Mouse (Mus musculus): ENCODE data around the gene Cebpg. TPM values are rescaled to one million over a fixed set of nuclear protein-coding genes. Genes with fewer than 3 reads are reported as not detected.

Gene Cebpg
- 33.7 and 36.3 TPM in 2 replicates for polyA plus RNA-seq (2014; fragmentation: Nextera tagmentation; extraction: Ambion mirVana)

DNA sequence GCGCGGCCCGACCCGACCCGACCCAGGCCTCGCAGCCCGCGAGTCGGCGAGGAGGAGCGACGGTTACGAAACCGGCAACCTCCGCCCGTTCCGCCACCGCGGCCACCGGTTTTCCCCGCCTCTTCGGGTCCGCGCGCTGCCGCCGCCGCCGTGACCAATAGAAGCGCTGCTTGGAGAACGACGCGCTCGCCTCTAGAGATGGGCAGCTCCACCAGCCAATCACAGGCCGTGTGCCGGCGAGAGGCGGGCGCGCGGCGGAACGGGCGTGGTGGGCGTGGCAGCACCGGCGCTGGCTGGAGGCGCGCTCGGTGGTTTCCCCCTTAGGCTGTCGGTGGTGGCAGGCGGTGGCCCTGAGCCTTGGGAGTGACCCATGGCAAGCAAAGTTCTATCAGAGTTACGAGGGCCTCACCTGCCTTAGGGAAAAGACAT is at the start of gene Cebpg:
TSS of gene Cebpg (minus strand) at position 138 of the 429 bp plus-strand sequence.
- WGBS: under 1% methylated on average over 53 of the region's 53 CpGs
- Histone ChIP-seq H3K4me1 (replicated peaks; ENCODE audit: control insufficient read depth, insufficient read depth, low read length) (peaks cover 24% of the 10 kb centered on the region), H3K36me3 (ENCODE audit: control insufficient read depth, insufficient read depth, low read length) (peaks cover 4% of the 10 kb centered on the region; the same call in 1 of the 2 replicates), H3K9me3 (ENCODE audit: control insufficient read depth, low read length) (0 out of 2 replicates have a peak, but pooled peaks cover 2% of the 10 kb centered on the region), H3K4me2 (ENCODE audit: low read length) (peak within 1 kb of the TSS; percentile 87), H3K9ac (ENCODE audit: low read length) (peak within 1 kb of the TSS; percentile 86), H3K27me3 (replicated peaks; ENCODE audit: control insufficient read depth, insufficient read depth, low read length) (no peaks in the 10 kb centered on the region), H3K4me3 (ENCODE audit: low read depth, low read length) (peak within 1 kb of the TSS; percentile 87), H3K27ac (ENCODE audit: low read depth) (peak within 1 kb of the TSS; percentile 80)
- ATAC-seq (replicated peaks; ENCODE audit: low FRiP score, low TSS enrichment, low read depth) (peak; percentile 98), DNase-seq (ENCODE audit: low spot score) (peak; percentile 98)

- 78% methylated on average over 4 of the region's 4 CpGs for WGBS
- Histone ChIP-seq H3K9me3 (ENCODE audit: control insufficient read depth, low read length) (peaks cover 2% of the 10 kb centered on the region; the same call in 1 of the 2 replicates), H3K9ac (ENCODE audit: low read length) (no peak overlapping the region), H3K27me3 (replicated peaks; ENCODE audit: control insufficient read depth, insufficient read depth, low read length) (no peaks in the 10 kb centered on the region), H3K27ac (ENCODE audit: low read depth) (no peak overlapping the region), H3K4me1 (replicated peaks; ENCODE audit: control insufficient read depth, insufficient read depth, low read length) (no peaks in the 10 kb centered on the region), H3K36me3 (ENCODE audit: control insufficient read depth, insufficient read depth, low read length) (no peaks in the 10 kb centered on the region), H3K4me3 (ENCODE audit: low read depth, low read length) (no peak overlapping the region), H3K4me2 (ENCODE audit: low read length) (no peak overlapping the region)
- DNase-seq (ENCODE audit: low spot score) (no peak), ATAC-seq (replicated peaks; ENCODE audit: low FRiP score, low TSS enrichment, low read depth) (no peak)
These were observed 43.2 kb upstream of the Cebpg start for GRCm38 (mm10) chr7:35099528-35099927.

DNA sequence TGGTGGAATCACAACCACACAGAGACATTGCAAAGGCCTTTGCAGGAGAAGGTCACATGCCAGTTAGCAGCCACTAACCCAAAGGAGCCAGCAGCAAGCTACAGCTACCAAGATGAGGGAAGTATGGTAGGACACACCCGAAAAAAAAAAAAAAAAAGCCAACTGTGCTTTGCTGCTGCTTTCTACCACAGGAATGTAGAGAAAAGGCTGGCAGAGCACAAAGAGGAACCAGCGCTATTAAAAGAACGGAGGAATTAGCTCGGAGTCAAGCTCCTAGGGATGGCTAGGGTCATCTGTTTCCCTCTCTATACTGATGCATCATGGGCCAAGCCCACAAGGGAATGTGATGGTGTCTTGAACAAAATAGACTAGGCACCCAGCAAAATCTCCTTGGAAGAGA is 42.4 kb upstream of the Cebpg start:
- Histone ChIP-seq H3K27me3 (replicated peaks; ENCODE audit: control insufficient read depth, insufficient read depth, low read length) (no peaks in the 10 kb centered on the region), H3K4me3 (ENCODE audit: low read depth, low read length) (no peak overlapping the region), H3K4me2 (ENCODE audit: low read length) (no peak overlapping the region), H3K27ac (ENCODE audit: low read depth) (no peak overlapping the region), H3K4me1 (replicated peaks; ENCODE audit: control insufficient read depth, insufficient read depth, low read length) (no peaks in the 10 kb centered on the region), H3K9me3 (ENCODE audit: control insufficient read depth, low read length) (peaks cover 2% of the 10 kb centered on the region; the same call in 1 of the 2 replicates), H3K36me3 (ENCODE audit: control insufficient read depth, insufficient read depth, low read length) (no peaks in the 10 kb centered on the region), H3K9ac (ENCODE audit: low read length) (no peak overlapping the region)
- DNase-seq (ENCODE audit: low spot score) (no peak), ATAC-seq (replicated peaks; ENCODE audit: low FRiP score, low TSS enrichment, low read depth) (no peak)
- WGBS: 79% methylated on average over 4 of the region's 4 CpGs

- 81% methylated on average over 9 of the region's 9 CpGs for WGBS
- ATAC-seq (replicated peaks; ENCODE audit: low FRiP score, low TSS enrichment, low read depth): no peak
- DNase-seq (ENCODE audit: low spot score): no peak
These were observed 38.8 kb upstream of the Cebpg start for GRCm38 (mm10) chr7:35094975-35095678.

DNA sequence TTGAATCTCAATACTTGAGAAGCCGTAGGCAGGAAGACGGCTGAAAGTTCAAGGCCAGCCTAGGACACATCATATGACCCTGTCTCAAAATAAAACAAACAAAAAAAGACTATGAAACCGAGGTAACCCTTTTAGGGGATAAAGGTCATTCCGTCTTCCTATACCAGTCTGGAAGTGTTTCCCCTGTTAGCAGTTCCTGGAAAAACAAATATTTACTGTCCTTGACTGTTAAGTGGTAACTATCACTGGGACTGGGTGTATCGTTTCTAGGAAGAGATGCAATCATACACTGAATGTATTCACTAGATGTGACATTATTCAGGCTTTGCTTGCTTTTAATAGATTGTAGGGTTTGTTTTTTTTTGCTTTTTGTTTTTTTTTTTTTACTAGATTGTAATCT is 34.2 kb upstream of the Cebpg start:
- WGBS: 62% methylated on average over 5 of the region's 5 CpGs
- peaks cover 13% of the 10 kb centered on the region for H3K4me1 ChIP-seq (replicated peaks; ENCODE audit: control insufficient read depth, insufficient read depth, low read length)

More at GRCm38 (mm10) chr7:35094975-35095678, 38.8 kb upstream of the Cebpg start:
- Histone ChIP-seq H3K9me3 (ENCODE audit: control insufficient read depth, low read length) (no peaks in the 10 kb centered on the region), H3K27ac (ENCODE audit: low read depth) (no peak overlapping the region), H3K4me3 (ENCODE audit: low read depth, low read length) (no peak overlapping the region), H3K27me3 (replicated peaks; ENCODE audit: control insufficient read depth, insufficient read depth, low read length) (no peaks in the 10 kb centered on the region), H3K9ac (ENCODE audit: low read length) (no peak overlapping the region), H3K36me3 (ENCODE audit: control insufficient read depth, insufficient read depth, low read length) (no peaks in the 10 kb centered on the region), H3K4me1 (replicated peaks; ENCODE audit: control insufficient read depth, insufficient read depth, low read length) (no peaks in the 10 kb centered on the region), H3K4me2 (ENCODE audit: low read length) (no peak overlapping the region)

GRCm38 (mm10) chr7:35086271-35086861 is 30.0 kb upstream of the Cebpg start:
- Histone ChIP-seq H3K27me3 (replicated peaks; ENCODE audit: control insufficient read depth, insufficient read depth, low read length) (no peaks in the 10 kb centered on the region), H3K9ac (ENCODE audit: low read length) (no peak overlapping the region), H3K9me3 (ENCODE audit: control insufficient read depth, low read length) (no peaks in the 10 kb centered on the region), H3K4me1 (replicated peaks; ENCODE audit: control insufficient read depth, insufficient read depth, low read length) (peaks cover 13% of the 10 kb centered on the region), H3K4me3 (ENCODE audit: low read depth, low read length) (peak overlapping the region; percentile 21), H3K4me2 (ENCODE audit: low read length) (peak overlapping the region; percentile 46), H3K36me3 (ENCODE audit: control insufficient read depth, insufficient read depth, low read length) (no peaks in the 10 kb centered on the region), H3K27ac (ENCODE audit: low read depth) (no peak overlapping the region)
- under 1% methylated on average over 21 of the region's 21 CpGs for WGBS
- DNase-seq (ENCODE audit: low spot score) (peak; percentile 73), ATAC-seq (replicated peaks; ENCODE audit: low FRiP score, low TSS enrichment, low read depth) (peak; percentile 56; the same call in 1 of the 2 replicates)

More for the DNA sequence above, 34.2 kb upstream of the Cebpg start:
- Histone ChIP-seq H3K36me3 (ENCODE audit: control insufficient read depth, insufficient read depth, low read length) (no peaks in the 10 kb centered on the region), H3K4me3 (ENCODE audit: low read depth, low read length) (no peak overlapping the region), H3K27ac (ENCODE audit: low read depth) (no peak overlapping the region), H3K4me2 (ENCODE audit: low read length) (no peak overlapping the region), H3K27me3 (replicated peaks; ENCODE audit: control insufficient read depth, insufficient read depth, low read length) (no peaks in the 10 kb centered on the region), H3K9me3 (ENCODE audit: control insufficient read depth, low read length) (no peaks in the 10 kb centered on the region), H3K9ac (ENCODE audit: low read length) (no peak overlapping the region)
- DNase-seq (ENCODE audit: low spot score) (no peak), ATAC-seq (replicated peaks; ENCODE audit: low FRiP score, low TSS enrichment, low read depth) (no peak)

- H3K36me3 ChIP-seq (ENCODE audit: control insufficient read depth, insufficient read depth, low read length): no peaks in the 10 kb centered on the region
- no peaks in the 10 kb centered on the region for H3K27me3 ChIP-seq (replicated peaks; ENCODE audit: control insufficient read depth, insufficient read depth, low read length)
- H3K9ac ChIP-seq (ENCODE audit: low read length): no peak overlapping the region
- ATAC-seq (replicated peaks; ENCODE audit: low FRiP score, low TSS enrichment, low read depth) (no peak), DNase-seq (ENCODE audit: low spot score) (no peak)
- no peaks in the 10 kb centered on the region for H3K9me3 ChIP-seq (ENCODE audit: control insufficient read depth, low read length)
- H3K27ac ChIP-seq (ENCODE audit: low read depth): no peak overlapping the region
- no peak overlapping the region for H3K4me3 ChIP-seq (ENCODE audit: low read depth, low read length)
- peaks cover 15% of the 10 kb centered on the region for H3K4me1 ChIP-seq (replicated peaks; ENCODE audit: control insufficient read depth, insufficient read depth, low read length)
- no peak overlapping the region for H3K4me2 ChIP-seq (ENCODE audit: low read length)
- WGBS: 63% methylated on average over 12 of the region's 12 CpGs
These were observed 28.4 kb upstream of the Cebpg start for GRCm38 (mm10) chr7:35084565-35085360.

- WGBS: 72% methylated on average over 9 of the region's 9 CpGs
- Histone ChIP-seq H3K36me3 (ENCODE audit: control insufficient read depth, insufficient read depth, low read length) (no peaks in the 10 kb centered on the region), H3K27me3 (replicated peaks; ENCODE audit: control insufficient read depth, insufficient read depth, low read length) (no peaks in the 10 kb centered on the region), H3K4me3 (ENCODE audit: low read depth, low read length) (no peak overlapping the region), H3K4me2 (ENCODE audit: low read length) (peak overlapping the region; percentile 26), H3K9me3 (ENCODE audit: control insufficient read depth, low read length) (no peaks in the 10 kb centered on the region), H3K4me1 (replicated peaks; ENCODE audit: control insufficient read depth, insufficient read depth, low read length) (peaks cover 9% of the 10 kb centered on the region), H3K27ac (ENCODE audit: low read depth) (peak overlapping the region; percentile 55; the same call in 1 of the 2 replicates), H3K9ac (ENCODE audit: low read length) (no peak overlapping the region)
- DNase-seq (ENCODE audit: low spot score) (peak; percentile 59), ATAC-seq (replicated peaks; ENCODE audit: low FRiP score, low TSS enrichment, low read depth) (peak; percentile 56)
These were observed 25.2 kb upstream of the Cebpg start for GRCm38 (mm10) chr7:35081406-35082104.

All from intestine, embryonic 14.5 days (tissue).